Mouse (Mus musculus) C2C12 (cell line): ENCODE measurements around the gene Ptprcap. TPM values are rescaled to one million over a fixed set of nuclear protein-coding genes. Genes with fewer than 3 reads are reported as not detected.

Experiments used
- H3K27me3 ChIP-seq: one replicate; pipeline ENCODE4 v1.6.1; 2011; ENCODE audit not compliant: control insufficient read depth, insufficient read depth, insufficient read length
- H3K36me3 ChIP-seq: one replicate; pipeline ENCODE4 v1.6.1; 2011; ENCODE audit not compliant: control insufficient read depth, insufficient read depth
- H3K4me3 ChIP-seq: one replicate; pipeline ENCODE4 v1.5.1; 2011; ENCODE audit warnings: mild to moderate bottlenecking, control low read depth; ENCODE audit not compliant: poor library complexity, insufficient read depth, severe bottlenecking
- H3K79me2 ChIP-seq: one replicate; pipeline ENCODE4 v1.6.1; 2011; ENCODE audit not compliant: control insufficient read depth, insufficient read depth
- H3K79me3 ChIP-seq: one replicate; pipeline ENCODE4 v1.6.1; 2011; ENCODE audit warnings: low read depth, control low read depth
- H3ac ChIP-seq: one replicate; pipeline ENCODE3; 2011; ENCODE audit warnings: low read depth; ENCODE audit not compliant: control insufficient read depth, insufficient read length
- CEBPB ChIP-seq: IDR thresholded peaks from one replicate; pipeline ENCODE4 v1.6.1; 2011; ENCODE audit warnings: low read depth, mild to moderate bottlenecking, control low read depth, moderate library complexity
- CTCF ChIP-seq: IDR thresholded peaks from one replicate; pipeline ENCODE4 v1.5.1; 2011; ENCODE audit not compliant: control insufficient read depth, insufficient read depth, insufficient read length
- FOSL1 ChIP-seq: IDR thresholded peaks from one replicate; pipeline ENCODE4 v1.8.0; 2011; ENCODE audit warnings: mild to moderate bottlenecking, low read length; ENCODE audit not compliant: poor library complexity, insufficient read depth, severe bottlenecking
- MAX ChIP-seq: IDR thresholded peaks from one replicate; pipeline ENCODE4 v1.6.1; 2011; ENCODE audit warnings: mild to moderate bottlenecking, control low read depth
- MYOD1 ChIP-seq: IDR thresholded peaks from one replicate; pipeline ENCODE4 v1.6.1; 2011; ENCODE audit warnings: low read depth; ENCODE audit not compliant: control insufficient read depth, insufficient read length
- MYOG ChIP-seq: IDR thresholded peaks from one replicate; pipeline ENCODE4 v1.6.1; 2011; ENCODE audit not compliant: control insufficient read depth, insufficient read length; ENCODE audit errors: extremely low read depth
- USF1 ChIP-seq: IDR thresholded peaks from one replicate; pipeline ENCODE4 v1.6.1; 2011; ENCODE audit warnings: low read depth, mild to moderate bottlenecking, control low read depth, moderate library complexity
- polyA plus RNA-seq: library from polyadenylated mRNA; unstranded; fragments of >200 nt; fragmentation: generic; extraction: Trizol; gene quantifications from one replicate; pipeline ENCODE4 v1.2.1, GENCODE M21; 2012; ENCODE audit warnings: missing spikeins

Ptprcap gene
- polyA plus RNA-seq, 1 experiment: 5.8 TPM

GRCm38 (mm10) chr19:4155223-4156072, 2.0 kb downstream of the Ptprcap start:
- Histone ChIP-seq H3K79me3 (no peaks in the 10 kb centered on the region), H3K4me3 (no peak overlapping the region), H3K27me3 (no peaks in the 10 kb centered on the region), H3ac (no peak overlapping the region), H3K36me3 (peaks cover 37% of the 10 kb centered on the region), H3K79me2 (peaks cover 8% of the 10 kb centered on the region)
- no peak for TF ChIP-seq CTCF
- no peak for TF ChIP-seq USF1
- TF ChIP-seq CEBPB: no peak
- no peak for TF ChIP-seq MAX
- TF ChIP-seq MYOG: no peak
- no peak for TF ChIP-seq FOSL1
- TF ChIP-seq MYOD1: no peak

- Histone ChIP-seq H3K27me3 (no peaks in the 10 kb centered on the region), H3K79me2 (peaks cover 2% of the 10 kb centered on the region), H3K4me3 (no peak overlapping the region), H3K79me3 (no peaks in the 10 kb centered on the region), H3K36me3 (peaks cover 33% of the 10 kb centered on the region), H3ac (no peak overlapping the region)
- no peak for TF ChIP-seq CTCF
- no peak for TF ChIP-seq MYOD1
- no peak for TF ChIP-seq CEBPB
- no peak for TF ChIP-seq USF1
- TF ChIP-seq MAX: no peak
- TF ChIP-seq MYOG: no peak
These were observed 2.7 kb downstream of the Ptprcap start for GRCm38 (mm10) chr19:4156073-4156579.

GRCm38 (mm10) chr19:4156771-4157170, 3.4 kb downstream of the Ptprcap start:
- no peak for TF ChIP-seq CTCF
- no peak for TF ChIP-seq FOSL1
- no peak for TF ChIP-seq MAX
- no peak for TF ChIP-seq MYOD1
- Histone ChIP-seq H3K27me3 (no peaks in the 10 kb centered on the region), H3K79me2 (peaks cover 4% of the 10 kb centered on the region), H3ac (no peak overlapping the region), H3K79me3 (peaks cover 3% of the 10 kb centered on the region), H3K36me3 (peaks cover 37% of the 10 kb centered on the region), H3K4me3 (no peak overlapping the region)

- H3K27me3 ChIP-seq: no peaks in the 10 kb centered on the region
- no peak overlapping the region for H3ac ChIP-seq
- peaks cover 8% of the 10 kb centered on the region for H3K79me3 ChIP-seq
- peaks cover 16% of the 10 kb centered on the region for H3K79me2 ChIP-seq
- H3K4me3 ChIP-seq: no peak overlapping the region
- TF ChIP-seq USF1 (no peak), MAX (no peak), MYOD1 (no peak), CEBPB (no peak), CTCF (no peak), MYOG (no peak), FOSL1 (no peak)
- peaks cover 28% of the 10 kb centered on the region for H3K36me3 ChIP-seq
These were observed 5.6 kb downstream of the Ptprcap start for GRCm38 (mm10) chr19:4159049-4159448.

GRCm38 (mm10) chr19:4162646-4163542, 9.5 kb downstream of the Ptprcap start, which contains the start of gene Rps6kb2:
Rps6kb2 (minus strand) TSS chr19:4163354.
- Histone ChIP-seq H3K27me3 (no peaks in the 10 kb centered on the region), H3K36me3 (peaks cover 21% of the 10 kb centered on the region), H3K4me3 (peak within 1 kb of the TSS; percentile 72), H3K79me2 (peaks cover 16% of the 10 kb centered on the region), H3K79me3 (peaks cover 8% of the 10 kb centered on the region), H3ac (peak within 1 kb of the TSS; percentile 86)
- no peak for TF ChIP-seq MYOG
- TF ChIP-seq MYOD1: peak; percentile 64
- TF ChIP-seq CEBPB: peak; percentile 84
